Mouse (Mus musculus): ENCODE measurements at regions not wholly inside any gene's neighbourhood (a gene's known extent, or its start where the extent isn't known, plus 50 kb on each side); places are given as distances from the start of the nearest gene placed in this dataset.
"Not testable (repeated sequence)": the region's sequence is repeated elsewhere in the genome, so short reads cannot be mapped to it uniquely, and the experiment has no call there.

DNA sequence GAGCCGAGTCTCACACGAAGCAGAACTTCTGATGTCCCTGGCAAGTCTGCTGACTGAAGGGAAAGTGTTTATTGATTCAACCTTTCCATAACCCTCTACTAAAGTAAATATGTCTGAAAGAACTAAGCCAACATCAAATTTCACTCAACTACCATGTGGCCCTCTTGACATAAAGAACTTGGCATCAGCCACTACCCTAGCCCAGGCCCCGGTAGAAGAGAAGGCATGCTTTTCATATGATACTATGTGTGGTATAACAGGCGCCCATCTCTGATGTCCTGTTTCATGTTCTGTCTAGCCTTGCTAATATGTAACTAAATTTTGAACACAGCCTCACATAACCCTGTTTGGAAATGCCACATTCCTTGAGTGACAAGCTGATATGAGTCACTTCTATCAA lies 811.0 kb upstream of the Sox9 start:
- ATAC-seq (ENCODE audit: insufficient read depth) (no peak), DNase-seq (ENCODE audit: low read depth in 3 of 3, low spot score in 3 of 3) (no peak)
- Histone ChIP-seq H3K27me3 (ENCODE audit: control insufficient read depth, insufficient read depth, low read length) (no peaks in the 10 kb centered on the region), H3K36me3 (replicated peaks; ENCODE audit: control insufficient read depth, insufficient read depth, low read depth) (no peaks in the 10 kb centered on the region), H3K4me2 (ENCODE audit: low read depth) (no peak overlapping the region), H3K4me1 (replicated peaks; ENCODE audit: control insufficient read depth in 2 of 2, insufficient read depth in 2 of 2, low read length in 1 of 2) (no peaks in the 10 kb centered on the region), H3K9ac (replicated peaks) (no peak overlapping the region), H3K9me3 (ENCODE audit: control insufficient read depth, low read length) (no peaks in the 10 kb centered on the region), H3K27ac (no peak overlapping the region), H3K4me3 (ENCODE audit: insufficient read depth in 1 of 2, low read depth in 2 of 2, low read length in 2 of 2) (no peak overlapping the region)
- TF ChIP-seq EP300 (IDR thresholded peaks at IDR 0.05; ENCODE audit: low read depth) (no peak), CTCF (IDR thresholded peaks at IDR 0.05; ENCODE audit: low read depth) (no peak)
- 63% methylated on average over 4 of the region's 4 CpGs for WGBS (ENCODE audit: insufficient replicate concordance)

DNA sequence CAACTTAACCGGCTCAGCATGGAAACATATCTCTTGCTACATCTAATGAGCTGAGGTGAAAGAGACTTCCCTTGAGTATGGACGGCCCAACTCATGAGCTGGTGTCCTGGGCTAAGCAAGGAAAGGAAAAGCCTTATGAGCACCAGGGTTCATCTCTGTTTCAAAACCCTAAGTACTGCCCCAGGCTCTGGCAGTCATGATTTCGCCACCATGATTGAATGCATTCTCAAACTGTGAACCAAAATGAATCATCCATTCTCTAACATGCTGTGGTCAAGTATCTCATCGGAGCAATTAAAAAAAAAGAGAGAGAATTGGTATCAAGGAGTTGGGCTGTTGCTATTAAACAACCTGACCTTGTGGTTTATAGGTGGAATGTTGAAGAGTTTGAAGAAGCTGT lies 803.4 kb upstream of the Sox9 start:
- H3K27ac ChIP-seq, result no peak overlapping the region
- WGBS (ENCODE audit: insufficient replicate concordance), result 61% methylated on average over 4 of the region's 4 CpGs
- no peak for TF ChIP-seq CTCF (IDR thresholded peaks at IDR 0.05; ENCODE audit: low read depth)
- TF ChIP-seq EP300 (IDR thresholded peaks at IDR 0.05; ENCODE audit: low read depth), result no peak

GRCm38 (mm10) chr11:111996395-111996794 lies 785.6 kb upstream of the Sox9 start:
- no peak overlapping the region for H3K27ac ChIP-seq
- no peak overlapping the region for H3K4me2 ChIP-seq (ENCODE audit: low read depth)
- H3K4me3 ChIP-seq (ENCODE audit: insufficient read depth in 1 of 2, low read depth in 2 of 2, low read length in 2 of 2), result no peak overlapping the region
- H3K4me1 ChIP-seq (replicated peaks; ENCODE audit: control insufficient read depth in 2 of 2, insufficient read depth in 2 of 2, low read length in 1 of 2), result no peaks in the 10 kb centered on the region
- DNase-seq (ENCODE audit: low read depth in 3 of 3, low spot score in 3 of 3) (no peak), ATAC-seq (ENCODE audit: insufficient read depth) (no peak)
- no peak overlapping the region for H3K9ac ChIP-seq (replicated peaks)
- H3K27me3 ChIP-seq (ENCODE audit: control insufficient read depth, insufficient read depth, low read length), result no peaks in the 10 kb centered on the region
- 57% methylated on average over 4 of the region's 4 CpGs for whole genome bisulfite sequencing (ENCODE audit: insufficient replicate concordance)
- no peaks in the 10 kb centered on the region for H3K9me3 ChIP-seq (ENCODE audit: control insufficient read depth, low read length)
- H3K36me3 ChIP-seq (replicated peaks; ENCODE audit: control insufficient read depth, insufficient read depth, low read depth), result no peaks in the 10 kb centered on the region
- no peak for TF ChIP-seq CTCF (IDR thresholded peaks at IDR 0.05; ENCODE audit: low read depth)

More for the DNA sequence above, 803.4 kb upstream of the Sox9 start:
- Histone ChIP-seq H3K9me3 (ENCODE audit: control insufficient read depth, low read length) (no peaks in the 10 kb centered on the region), H3K4me2 (ENCODE audit: low read depth) (no peak overlapping the region), H3K4me3 (ENCODE audit: insufficient read depth in 1 of 2, low read depth in 2 of 2, low read length in 2 of 2) (no peak overlapping the region), H3K9ac (replicated peaks) (no peak overlapping the region), H3K36me3 (replicated peaks; ENCODE audit: control insufficient read depth, insufficient read depth, low read depth) (no peaks in the 10 kb centered on the region), H3K4me1 (replicated peaks; ENCODE audit: control insufficient read depth in 2 of 2, insufficient read depth in 2 of 2, low read length in 1 of 2) (no peaks in the 10 kb centered on the region), H3K27me3 (ENCODE audit: control insufficient read depth, insufficient read depth, low read length) (no peaks in the 10 kb centered on the region)
- ATAC-seq (ENCODE audit: insufficient read depth), result no peak
- DNase-seq (ENCODE audit: low read depth in 3 of 3, low spot score in 3 of 3), result no peak

DNA sequence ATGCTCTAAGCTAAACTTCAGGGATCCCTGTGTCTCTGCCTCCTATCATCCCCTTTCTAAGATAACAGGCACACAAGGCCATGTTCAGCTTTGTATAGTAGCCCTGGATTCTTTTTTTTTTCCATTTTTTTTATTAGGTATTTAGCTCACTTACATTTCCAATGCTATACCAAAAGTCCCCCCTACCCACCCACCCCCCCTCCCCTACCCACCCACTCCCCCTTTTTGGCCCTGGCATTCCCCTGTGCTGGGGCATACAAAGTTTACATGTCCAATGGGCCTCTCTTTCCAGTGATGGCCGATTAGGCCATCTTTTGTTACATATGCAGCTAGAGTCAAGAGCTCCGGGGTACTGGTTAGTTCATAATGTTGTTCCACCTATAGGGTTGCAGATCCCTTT lies 771.2 kb upstream of the Sox9 start:
- H3K27ac ChIP-seq; H3K36me3 ChIP-seq (replicated peaks; ENCODE audit: control insufficient read depth, insufficient read depth, low read depth); H3K9ac ChIP-seq (replicated peaks); H3K27me3 ChIP-seq (ENCODE audit: control insufficient read depth, insufficient read depth, low read length); H3K4me1 ChIP-seq (replicated peaks; ENCODE audit: control insufficient read depth in 2 of 2, insufficient read depth in 2 of 2, low read length in 1 of 2); ATAC-seq (ENCODE audit: insufficient read depth); H3K9me3 ChIP-seq (ENCODE audit: control insufficient read depth, low read length); H3K4me3 ChIP-seq (ENCODE audit: insufficient read depth in 1 of 2, low read depth in 2 of 2, low read length in 2 of 2); H3K4me2 ChIP-seq (ENCODE audit: low read depth); DNase-seq (ENCODE audit: low read depth in 3 of 3, low spot score in 3 of 3): not testable (repeated sequence)
- no CpG with 5 or more reads among the region's 2 CpGs for WGBS (ENCODE audit: insufficient replicate concordance)

DNA sequence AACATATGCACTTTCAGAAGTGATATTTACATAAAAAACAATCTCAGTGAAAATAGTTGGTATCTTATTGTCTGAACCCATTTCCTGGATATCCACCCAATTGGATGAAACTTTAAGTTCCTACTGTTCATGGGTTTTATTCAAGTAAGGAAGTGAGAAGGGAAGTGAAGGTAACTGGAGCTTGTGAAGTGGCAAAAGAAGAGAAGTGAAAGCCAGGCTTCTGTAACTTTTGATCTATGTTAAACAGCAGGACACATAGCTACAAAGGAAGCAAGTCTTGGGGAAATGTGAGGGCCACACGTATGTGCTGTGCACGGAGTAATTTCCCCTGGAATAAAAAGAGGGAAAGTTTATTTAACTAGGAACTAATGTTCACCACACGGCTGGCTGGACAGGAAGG lies 764.1 kb upstream of the Sox9 start:
- Histone ChIP-seq H3K27me3 (ENCODE audit: control insufficient read depth, insufficient read depth, low read length) (no peaks in the 10 kb centered on the region), H3K9ac (replicated peaks) (no peak overlapping the region), H3K4me1 (replicated peaks; ENCODE audit: control insufficient read depth in 2 of 2, insufficient read depth in 2 of 2, low read length in 1 of 2) (no peaks in the 10 kb centered on the region), H3K36me3 (replicated peaks; ENCODE audit: control insufficient read depth, insufficient read depth, low read depth) (no peaks in the 10 kb centered on the region), H3K9me3 (ENCODE audit: control insufficient read depth, low read length) (no peaks in the 10 kb centered on the region), H3K27ac (no peak overlapping the region), H3K4me3 (ENCODE audit: insufficient read depth in 1 of 2, low read depth in 2 of 2, low read length in 2 of 2) (no peak overlapping the region), H3K4me2 (ENCODE audit: low read depth) (no peak overlapping the region)
- TF ChIP-seq CTCF (IDR thresholded peaks at IDR 0.05; ENCODE audit: low read depth), result no peak
- TF ChIP-seq EP300 (IDR thresholded peaks at IDR 0.05; ENCODE audit: low read depth), result no peak
- no peak for DNase-seq (ENCODE audit: low read depth in 3 of 3, low spot score in 3 of 3)
- WGBS (ENCODE audit: insufficient replicate concordance), result 45% methylated on average over 3 of the region's 3 CpGs
- ATAC-seq (ENCODE audit: insufficient read depth), result no peak

GRCm38 (mm10) chr11:112028031-112028430 lies 754.0 kb upstream of the Sox9 start:
- Histone ChIP-seq H3K36me3 (replicated peaks; ENCODE audit: control insufficient read depth, insufficient read depth, low read depth) (no peaks in the 10 kb centered on the region), H3K9me3 (ENCODE audit: control insufficient read depth, low read length) (no peaks in the 10 kb centered on the region), H3K27ac (no peak overlapping the region), H3K4me3 (ENCODE audit: insufficient read depth in 1 of 2, low read depth in 2 of 2, low read length in 2 of 2) (no peak overlapping the region), H3K4me1 (replicated peaks; ENCODE audit: control insufficient read depth in 2 of 2, insufficient read depth in 2 of 2, low read length in 1 of 2) (no peaks in the 10 kb centered on the region), H3K9ac (replicated peaks) (no peak overlapping the region), H3K27me3 (ENCODE audit: control insufficient read depth, insufficient read depth, low read length) (no peaks in the 10 kb centered on the region), H3K4me2 (ENCODE audit: low read depth) (no peak overlapping the region)
- TF ChIP-seq EP300 (IDR thresholded peaks at IDR 0.05; ENCODE audit: low read depth) (no peak), CTCF (IDR thresholded peaks at IDR 0.05; ENCODE audit: low read depth) (no peak)
- no peak for ATAC-seq (ENCODE audit: insufficient read depth)
- WGBS (ENCODE audit: insufficient replicate concordance), result 50% methylated on average over 5 of the region's 5 CpGs
- no peak for DNase-seq (ENCODE audit: low read depth in 3 of 3, low spot score in 3 of 3)

Measured in liver, embryonic 14.5 days (tissue).